Mouse (Mus musculus) liver, embryonic 13.5 days (tissue): ENCODE results near the gene Slco4c1. TPM values are rescaled to one million over a fixed set of nuclear protein-coding genes. Genes with fewer than 3 reads are reported as not detected.

ENCODE experiments used
- ATAC-seq: fragments of 200-750 bp; cut with Nextera tagmentation; 2 replicates; pipeline ENCODE4 v1.8.0; 2017; ENCODE audit warnings: low read depth, mild to moderate bottlenecking, moderate number of reproducible peaks, moderate library complexity
- DNase-seq: peaks from one replicate; pipeline ENCODE4 v3.0.0; 2022
- H3K27ac ChIP-seq: fragments of 300-500 bp; sonication (generic); 2 replicates; pipeline ENCODE4 v1.5.1; 2015; ENCODE audit warnings: moderate library complexity, mild to moderate bottlenecking, inconsistent platforms
- H3K27me3 ChIP-seq: fragments of 300-500 bp; sonication (generic); 2 replicates; pipeline ENCODE4 v1.6.1; 2015; ENCODE audit warnings: mild to moderate bottlenecking, inconsistent platforms
- H3K36me3 ChIP-seq: fragments of 300-500 bp; sonication (generic); 2 replicates; pipeline ENCODE4 v1.6.1; 2015; ENCODE audit warnings: mild to moderate bottlenecking, inconsistent platforms
- H3K4me1 ChIP-seq: fragments of 300-500 bp; sonication (generic); replicated peaks from 2 replicates; pipeline ENCODE4 v1.6.1; 2015; ENCODE audit warnings: inconsistent platforms
- H3K4me2 ChIP-seq: fragments of 300-500 bp; sonication (generic); 2 replicates; pipeline ENCODE4 v1.6.1; 2015; ENCODE audit warnings: inconsistent platforms, mild to moderate bottlenecking, moderate library complexity
- H3K4me3 ChIP-seq: fragments of 300-500 bp; sonication (generic); replicated peaks from 2 replicates; pipeline ENCODE4 v1.5.1; 2015; ENCODE audit warnings: mild to moderate bottlenecking, inconsistent platforms
- H3K9ac ChIP-seq: fragments of 300-500 bp; sonication (generic); 2 replicates; pipeline ENCODE4 v1.6.1; 2015; ENCODE audit warnings: mild to moderate bottlenecking, inconsistent platforms
- H3K9me3 ChIP-seq: fragments of 300-500 bp; sonication (generic); replicated peaks from 2 replicates; pipeline ENCODE4 v1.6.1; 2016; ENCODE audit warnings: inconsistent platforms
- WGBS: fragments of 180-500 bp; shearing (Covaris S2); methylation state at CpG from one replicate; pipeline ENCODE4 v1.1.7; 2015; ENCODE audit not compliant: insufficient replicate concordance; 5-methylcytosine and 5-hydroxymethylcytosine counted together
- polyA plus RNA-seq: library from polyadenylated mRNA; unstranded; fragments of >200 nt; fragmentation: Nextera tagmentation; extraction: Ambion mirVana; gene quantifications from 2 replicates; pipeline ENCODE4 v1.2.1, GENCODE M21; 2015

The Slco4c1 gene
- polyA plus RNA-seq, 1 experiment from 2014 or later, result 0.46 TPM

GRCm38 (mm10) chr1:96770283-96770682 lies 101.7 kb downstream of the Slco4c1 start:
- Histone ChIP-seq H3K9me3 (no peaks in the 10 kb centered on the region), H3K27me3 (no peaks in the 10 kb centered on the region), H3K4me3 (no peak overlapping the region), H3K4me2 (no peak overlapping the region), H3K4me1 (no peaks in the 10 kb centered on the region), H3K36me3 (no peaks in the 10 kb centered on the region), H3K9ac (no peak overlapping the region), H3K27ac (no peak overlapping the region)
- DNase-seq (no peak), ATAC-seq (no peak)
- WGBS, result 87% methylated on average over 1 of the region's 1 CpGs

DNA sequence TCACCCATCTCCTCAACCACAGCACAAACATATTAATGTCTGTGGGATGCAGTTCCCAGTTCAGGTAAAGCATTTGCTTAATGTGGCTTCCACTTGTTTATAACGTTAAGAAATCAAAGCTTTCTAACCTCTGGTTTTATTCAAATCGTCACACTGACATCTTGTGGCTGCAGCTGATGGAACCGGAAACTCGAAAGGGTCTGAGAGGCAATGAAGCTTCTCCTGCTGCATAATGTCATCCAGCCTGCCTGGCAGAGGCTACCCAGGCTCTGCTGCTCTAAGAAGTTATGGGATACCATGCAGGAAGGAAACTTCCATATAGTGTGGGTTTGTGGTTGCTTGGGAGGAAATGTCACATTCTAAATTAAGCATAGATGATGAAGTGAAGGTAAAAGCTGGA lies 103.7 kb downstream of the Slco4c1 start:
- Histone ChIP-seq H3K4me1 (no peaks in the 10 kb centered on the region), H3K27me3 (no peaks in the 10 kb centered on the region), H3K4me3 (no peak overlapping the region), H3K9ac (no peak overlapping the region), H3K36me3 (no peaks in the 10 kb centered on the region), H3K27ac (no peak overlapping the region), H3K9me3 (no peaks in the 10 kb centered on the region), H3K4me2 (no peak overlapping the region)
- ATAC-seq, result no peak
- WGBS, result 8% methylated on average over 4 of the region's 4 CpGs
- DNase-seq, result no peak

DNA sequence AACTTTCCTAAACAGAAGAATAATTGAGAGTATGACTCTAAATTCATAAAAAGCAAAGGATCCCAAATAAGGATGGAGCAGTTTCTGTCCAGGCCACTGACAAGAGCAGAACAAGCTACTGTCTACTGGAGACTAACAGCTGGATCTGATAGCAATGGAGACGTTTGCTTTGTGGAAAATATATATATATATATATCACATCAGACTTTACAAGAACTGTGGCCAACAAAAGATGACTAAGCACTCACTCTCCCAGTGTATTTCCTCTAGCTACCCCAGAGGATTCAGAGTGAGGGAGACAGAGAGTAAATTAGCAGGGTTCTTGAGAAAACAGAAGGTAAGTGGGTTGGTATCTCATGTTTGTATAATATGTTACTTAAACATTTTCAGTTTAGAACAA lies 105.4 kb downstream of the Slco4c1 start:
- H3K27me3 ChIP-seq, result no peaks in the 10 kb centered on the region
- no peak overlapping the region for H3K4me3 ChIP-seq
- no peak overlapping the region for H3K9ac ChIP-seq
- ATAC-seq, result no peak
- WGBS, result 6% methylated on average over 1 of the region's 1 CpGs
- H3K36me3 ChIP-seq, result no peaks in the 10 kb centered on the region
- no peaks in the 10 kb centered on the region for H3K4me1 ChIP-seq
- no peaks in the 10 kb centered on the region for H3K9me3 ChIP-seq
- DNase-seq, result no peak
- no peak overlapping the region for H3K4me2 ChIP-seq
- H3K27ac ChIP-seq, result no peak overlapping the region
